Mouse (Mus musculus): ENCODE measurements at regions not wholly inside any gene's neighbourhood (a gene's known extent, or its start where the extent isn't known, plus 50 kb on each side); places are given as distances from the start of the nearest gene placed in this dataset.

DNA sequence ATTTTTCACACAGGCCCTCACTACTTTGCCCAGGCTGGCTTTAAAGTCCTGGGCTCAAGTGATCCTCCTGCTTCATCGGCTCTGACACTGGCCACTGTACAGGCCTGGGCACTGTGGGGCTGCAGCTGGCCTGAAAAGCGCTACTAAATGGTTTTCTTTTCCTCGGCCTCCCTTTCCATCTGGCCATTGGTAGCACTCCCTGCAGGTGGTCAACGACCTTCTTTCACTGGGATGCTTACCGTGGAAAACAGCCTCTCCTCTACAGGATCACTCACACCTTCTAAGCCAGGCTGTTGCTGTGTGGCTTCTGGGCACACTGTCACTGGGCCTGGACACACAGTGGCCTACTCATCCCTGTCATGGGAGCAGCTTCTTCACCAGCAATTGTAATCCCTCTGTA is 298.5 kb upstream of the 4930535I16Rik start:
- intact Hi-C loops (cut with DNase I): no loop called here
- DNase-seq (ENCODE audit: extremely low spot score in 1 of 2, low spot score in 2 of 2): no peak

DNA sequence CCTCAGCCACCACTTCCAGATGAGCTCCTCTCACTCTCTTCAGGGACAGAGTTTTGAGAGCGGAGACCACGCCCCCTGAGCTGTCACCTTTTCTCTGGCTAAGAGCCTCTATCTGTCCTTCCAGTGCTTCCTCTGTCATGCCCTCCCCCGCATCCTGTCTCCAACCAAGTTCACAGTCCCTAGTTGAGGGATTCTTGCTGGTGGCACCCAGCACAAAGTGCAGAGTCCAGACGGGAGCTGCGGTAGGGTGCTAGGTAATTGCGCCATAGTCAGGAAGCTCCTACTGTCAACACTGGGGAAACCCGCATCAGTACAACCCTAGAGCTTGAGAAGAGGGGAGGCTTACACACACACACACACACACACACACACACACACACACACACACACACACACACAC is 297.3 kb upstream of the 4930535I16Rik start:
- intact Hi-C loops (cut with DNase I): no loop called here
- no peak for DNase-seq (ENCODE audit: extremely low spot score in 1 of 2, low spot score in 2 of 2)

DNA sequence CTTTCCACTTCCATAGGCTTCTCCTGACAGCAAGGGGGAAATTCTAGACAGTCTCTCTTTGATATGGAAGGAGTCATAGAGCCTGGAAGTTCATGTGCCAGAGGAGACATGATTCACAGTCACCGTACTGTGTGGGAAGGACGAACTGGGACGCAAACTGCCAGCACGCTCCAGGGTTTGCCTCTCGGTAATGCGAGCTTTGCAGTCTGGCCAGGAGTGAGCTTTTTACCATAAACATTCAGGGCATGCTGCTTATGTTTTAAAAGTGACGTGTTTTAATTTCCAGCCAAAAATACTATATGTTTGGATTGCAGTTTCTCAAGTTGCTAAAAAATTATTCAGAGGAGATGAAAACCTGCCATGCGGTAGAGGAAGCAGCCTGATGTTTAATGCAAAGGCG is 292.3 kb upstream of the 4930535I16Rik start:
- DNase-seq (ENCODE audit: extremely low spot score in 1 of 2, low spot score in 2 of 2): peak in 1 of 2 experiments; percentile 58
- intact Hi-C loops (cut with DNase I): no loop called here

DNA sequence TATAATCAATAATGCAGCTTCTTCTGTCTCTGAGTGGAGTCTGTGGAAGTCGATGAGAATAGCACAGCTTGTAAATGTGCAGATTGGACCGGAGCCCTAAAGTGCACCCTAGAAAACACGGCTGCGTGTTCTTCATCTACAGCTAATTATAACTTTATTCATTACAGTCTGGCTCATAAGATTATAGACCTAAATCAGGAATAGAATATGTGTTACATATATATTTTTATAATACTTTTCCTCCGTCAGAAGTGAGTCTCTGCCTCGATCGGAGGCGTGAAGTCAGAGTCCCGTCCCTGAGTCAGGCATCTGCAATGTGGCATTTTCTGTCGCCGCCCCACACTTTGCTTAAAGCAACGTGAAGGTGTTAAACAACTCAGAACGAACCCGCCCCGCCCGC is 288.7 kb upstream of the 4930535I16Rik start:
- intact Hi-C loops (cut with DNase I): loop anchor here (10.0 kb wide), 1 partner anchor 368 kb away; no protein-coding TSS in a partner anchor
- peak; percentile 42 to 76 for DNase-seq (ENCODE audit: extremely low spot score in 1 of 2, low spot score in 2 of 2)

DNA sequence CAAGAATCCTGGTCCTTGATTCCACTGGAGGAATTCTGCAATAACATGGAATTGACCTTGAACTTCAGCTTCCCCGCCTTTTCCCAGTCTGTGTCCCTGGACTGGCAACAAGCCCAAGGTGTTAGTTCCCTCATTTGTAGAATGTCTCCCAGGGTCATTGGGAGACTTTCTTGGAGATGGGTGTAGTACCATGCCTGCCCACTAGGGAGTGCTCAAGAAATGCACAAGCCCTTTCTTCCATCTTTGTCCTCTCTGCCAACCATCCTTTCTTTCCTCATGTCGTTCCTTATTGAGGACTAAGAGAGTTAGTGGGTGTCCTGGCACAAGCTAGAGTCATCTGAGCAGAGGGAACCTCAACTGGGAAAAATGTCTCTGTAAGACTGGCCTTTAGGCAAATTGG is 285.9 kb upstream of the 4930535I16Rik start:
- intact Hi-C loops (cut with DNase I): loop anchor here (5.0 to 10.0 kb wide), 2 partner anchors 61 to 371 kb away; no protein-coding TSS in a partner anchor
- no peak for DNase-seq (ENCODE audit: extremely low spot score in 1 of 2, low spot score in 2 of 2)

DNA sequence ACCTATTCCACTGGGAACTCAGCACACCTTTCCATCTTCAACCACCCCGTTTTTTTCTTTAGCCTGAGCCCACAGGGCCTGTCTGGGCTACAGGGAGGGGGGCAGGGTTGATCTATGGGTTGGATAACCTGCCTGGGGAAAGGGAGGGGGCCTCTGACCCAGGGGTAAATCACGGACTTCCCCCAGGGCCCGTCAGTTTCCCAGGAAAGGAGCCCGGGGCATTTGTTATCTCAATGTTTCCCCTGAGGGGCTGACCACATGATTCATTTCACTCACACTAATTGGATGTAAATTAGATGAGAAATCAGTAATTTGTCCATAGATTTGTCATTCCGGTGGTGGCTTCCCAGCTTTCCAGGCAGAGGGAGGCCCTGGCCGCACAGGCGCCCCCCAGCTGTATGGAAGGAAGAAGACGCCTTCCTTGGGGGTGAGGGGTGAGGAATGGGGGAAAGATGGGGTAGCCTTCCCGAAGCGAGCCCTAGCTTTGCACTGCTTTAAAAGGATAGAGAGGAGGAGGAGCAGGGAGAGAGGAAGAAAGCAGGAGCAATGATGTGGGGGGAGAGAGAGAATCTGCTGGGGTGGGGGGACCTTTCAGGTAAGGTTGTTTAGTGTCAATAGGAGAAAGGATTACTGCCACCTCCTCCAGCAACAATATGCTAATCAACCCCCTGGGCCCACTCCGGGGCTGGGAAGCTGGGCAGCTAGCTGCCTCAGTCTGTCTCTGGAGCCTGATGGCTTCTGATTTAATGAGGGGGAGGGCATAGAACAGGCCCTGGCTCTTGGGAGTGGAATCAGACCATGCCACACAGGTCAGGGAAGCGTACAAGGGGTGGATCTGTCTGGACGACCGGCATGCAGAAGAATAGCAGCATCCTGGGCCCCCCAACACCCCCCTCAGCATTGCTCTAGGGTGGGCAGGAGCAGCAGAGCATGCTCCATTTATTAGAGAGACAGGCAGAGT is 282.3 kb upstream of the 4930535I16Rik start:
- no peak for DNase-seq (ENCODE audit: extremely low spot score in 1 of 2, low spot score in 2 of 2)
- intact Hi-C loops (cut with DNase I): loop anchor here (5.0 to 10.0 kb wide), 4 partner anchors 58 to 375 kb away; no protein-coding TSS in a partner anchor

DNA sequence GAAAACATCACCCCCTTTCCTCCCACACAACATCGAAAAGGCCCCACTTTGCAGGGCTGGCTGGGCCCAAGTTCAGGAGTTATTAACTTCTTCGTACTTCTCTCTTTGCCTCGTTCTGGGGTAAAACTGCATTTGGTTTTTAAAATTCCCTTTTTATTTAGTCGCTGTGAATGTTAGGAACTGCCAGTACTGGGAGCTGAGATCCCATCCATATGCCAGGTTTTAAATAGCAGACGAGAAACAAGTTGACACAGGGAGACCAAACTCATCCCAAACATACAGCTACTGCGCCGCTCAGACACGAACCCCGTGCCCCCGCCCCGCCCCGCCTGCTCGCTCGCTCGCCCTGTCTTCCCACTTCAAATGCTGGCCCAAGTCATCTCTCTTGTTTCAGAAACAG is 281.0 kb upstream of the 4930535I16Rik start:
- intact Hi-C loops (cut with DNase I): loop anchor here (5.0 kb wide), 2 partner anchors 198 to 242 kb away; no protein-coding TSS in a partner anchor
- peak in 1 of 2 experiments; percentile 44 for DNase-seq (ENCODE audit: extremely low spot score in 1 of 2, low spot score in 2 of 2)

DNA sequence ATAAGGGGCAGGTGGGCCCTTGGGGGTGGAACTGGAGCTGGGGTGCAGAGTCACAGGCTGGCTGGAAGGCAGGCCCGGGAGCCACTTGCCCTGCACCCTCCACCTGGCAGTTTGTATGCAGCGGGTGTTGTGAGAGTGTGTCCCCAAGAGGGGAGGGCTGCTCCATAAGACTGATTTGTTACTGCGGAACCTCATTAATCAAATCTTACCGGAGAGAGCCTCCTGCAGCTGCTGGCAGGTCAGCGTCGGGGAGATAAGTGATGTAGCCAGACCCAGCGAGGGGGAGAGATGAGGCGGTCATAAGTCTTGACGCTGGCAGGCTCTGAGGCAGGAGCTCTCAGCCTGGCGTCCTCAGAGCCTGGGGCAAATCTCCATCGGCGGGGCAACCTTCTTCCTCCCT is 278.9 kb upstream of the 4930535I16Rik start:
- intact Hi-C loops (cut with DNase I): loop anchor here (5.0 kb wide), 2 partner anchors 201 to 239 kb away; no protein-coding TSS in a partner anchor
- DNase-seq (ENCODE audit: extremely low spot score in 1 of 2, low spot score in 2 of 2): no peak

DNA sequence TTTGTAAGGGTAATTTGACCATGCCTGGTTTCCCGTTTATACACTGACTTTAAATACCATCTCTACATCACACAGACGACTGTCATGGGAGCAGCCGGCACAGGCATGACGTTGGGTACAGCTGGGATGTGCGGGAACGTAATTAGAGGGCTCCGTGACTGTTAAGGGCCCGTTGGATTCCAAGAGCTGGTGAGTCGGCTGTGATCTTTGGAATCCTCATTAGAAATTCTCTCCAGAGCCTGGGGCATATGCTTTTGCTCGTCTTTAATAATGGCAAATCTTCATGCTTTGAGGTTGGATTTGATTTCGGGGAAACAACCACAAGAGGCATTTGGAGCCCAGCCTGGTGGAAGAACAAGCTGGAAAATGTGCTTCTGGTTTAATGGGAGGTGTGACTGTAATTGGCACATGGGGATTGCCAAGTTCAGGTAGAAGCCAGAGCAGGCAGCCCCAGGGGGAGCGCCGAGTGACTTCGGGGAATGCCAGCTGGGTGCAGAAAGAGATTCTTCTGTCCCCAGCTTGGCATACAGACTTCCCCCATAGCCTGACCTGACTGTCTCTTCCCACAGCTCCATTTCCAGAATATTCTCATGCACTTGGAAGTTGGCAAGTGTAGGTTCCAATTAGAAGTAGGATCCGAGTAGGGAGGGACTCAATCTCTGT is 275.4 kb upstream of the 4930535I16Rik start:
- no peak for DNase-seq (ENCODE audit: extremely low spot score in 1 of 2, low spot score in 2 of 2)
- intact Hi-C loops (cut with DNase I): no loop called here

DNA sequence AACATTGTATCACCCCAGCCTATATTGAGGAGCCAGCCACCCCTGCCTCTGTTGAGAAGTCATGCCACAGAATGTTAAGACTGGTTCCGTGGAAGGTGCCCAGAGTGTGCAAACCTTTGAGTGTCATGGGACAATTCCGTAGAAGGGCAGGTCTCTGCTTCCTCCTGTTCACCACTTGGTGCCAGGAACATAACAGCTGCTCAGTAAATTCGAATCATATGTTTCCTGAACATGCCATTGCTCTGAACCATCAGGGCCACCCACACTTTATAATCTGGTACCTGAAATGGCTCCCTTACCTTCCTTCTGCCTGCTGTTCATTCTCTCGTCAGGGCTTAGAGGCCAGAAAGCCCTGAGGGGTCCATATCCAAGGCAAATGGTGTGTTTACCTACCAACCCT is 273.0 kb upstream of the 4930535I16Rik start:
- no peak for DNase-seq (ENCODE audit: extremely low spot score in 1 of 2, low spot score in 2 of 2)
- intact Hi-C loops (cut with DNase I): no loop called here

DNA sequence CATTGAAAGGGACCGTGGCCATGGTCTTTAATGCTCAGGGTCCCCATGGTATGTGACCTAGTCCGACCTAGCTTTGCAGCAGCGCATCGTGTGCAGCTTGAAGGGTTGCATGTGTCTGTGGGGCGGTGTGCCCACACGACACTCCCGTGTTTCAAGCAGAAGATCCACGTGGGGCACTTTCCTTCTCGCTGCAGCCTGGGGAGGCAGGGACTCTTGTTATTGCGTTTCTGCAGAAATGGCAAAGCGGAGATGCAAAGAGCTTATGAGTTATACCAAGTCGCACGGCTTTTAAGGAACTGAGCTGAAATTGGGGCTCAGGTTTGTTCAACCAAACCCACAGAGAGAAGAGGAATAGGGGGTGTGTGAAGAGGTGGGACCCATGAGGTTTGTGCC is 272.2 kb upstream of the 4930535I16Rik start:
- no peak for DNase-seq (ENCODE audit: extremely low spot score in 1 of 2, low spot score in 2 of 2)
- intact Hi-C loops (cut with DNase I): no loop called here

DNA sequence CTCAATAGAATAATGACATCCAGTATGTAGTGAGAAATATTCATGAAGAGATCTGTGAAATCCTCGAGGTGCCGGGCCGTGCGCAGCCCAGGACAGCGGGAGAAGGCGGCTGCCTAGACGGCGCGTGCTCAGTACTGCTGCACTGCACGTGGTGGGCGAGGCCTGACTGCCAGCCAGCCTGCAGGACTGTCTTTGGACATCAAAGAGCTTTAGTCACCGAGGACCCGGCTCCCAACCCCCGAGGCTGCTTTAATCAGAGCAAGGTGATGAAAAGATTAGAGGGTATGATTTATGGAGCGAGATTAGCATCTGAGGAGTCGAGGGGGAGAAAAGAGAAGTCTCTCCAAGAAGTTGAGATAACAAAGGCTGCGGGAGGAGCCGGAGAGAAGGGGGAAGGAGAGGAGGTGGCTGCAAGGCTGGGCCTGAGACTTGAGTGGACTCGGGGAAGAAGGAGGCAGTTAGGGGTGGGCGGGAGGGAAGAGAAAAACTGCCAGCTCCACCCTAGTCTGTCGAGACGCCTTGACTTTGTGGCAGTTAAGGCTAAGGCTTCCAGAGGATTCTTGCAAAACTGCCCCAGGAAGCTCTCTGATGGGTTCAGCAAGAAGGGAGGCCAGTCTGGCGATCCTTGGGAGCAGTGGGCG is 271.6 kb upstream of the 4930535I16Rik start:
- intact Hi-C loops (cut with DNase I): no loop called here
- DNase-seq (ENCODE audit: extremely low spot score in 1 of 2, low spot score in 2 of 2): peak in 1 of 2 experiments; percentile 52

DNA sequence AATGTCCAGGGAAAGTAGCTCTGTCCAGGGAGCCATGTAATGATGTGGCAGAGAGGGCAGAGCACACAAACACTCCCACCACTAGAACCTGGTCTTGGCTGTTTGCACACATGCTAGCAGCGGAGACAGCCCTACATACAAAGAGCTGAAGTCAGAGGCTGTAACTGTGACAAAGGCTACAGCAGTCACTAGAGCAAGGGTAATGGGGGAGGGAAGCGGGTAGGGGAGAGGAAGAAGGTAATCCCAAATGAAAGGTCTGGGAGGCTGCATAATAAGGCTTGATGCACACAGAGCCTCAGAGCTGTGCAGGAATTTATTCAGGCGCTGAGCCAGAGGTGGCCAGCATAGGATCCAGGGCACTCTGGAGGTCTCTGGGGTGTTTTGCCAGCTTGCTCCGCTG is 269.3 kb upstream of the 4930535I16Rik start:
- DNase-seq (ENCODE audit: extremely low spot score in 1 of 2, low spot score in 2 of 2): no peak
- intact Hi-C loops (cut with DNase I): no loop called here

DNA sequence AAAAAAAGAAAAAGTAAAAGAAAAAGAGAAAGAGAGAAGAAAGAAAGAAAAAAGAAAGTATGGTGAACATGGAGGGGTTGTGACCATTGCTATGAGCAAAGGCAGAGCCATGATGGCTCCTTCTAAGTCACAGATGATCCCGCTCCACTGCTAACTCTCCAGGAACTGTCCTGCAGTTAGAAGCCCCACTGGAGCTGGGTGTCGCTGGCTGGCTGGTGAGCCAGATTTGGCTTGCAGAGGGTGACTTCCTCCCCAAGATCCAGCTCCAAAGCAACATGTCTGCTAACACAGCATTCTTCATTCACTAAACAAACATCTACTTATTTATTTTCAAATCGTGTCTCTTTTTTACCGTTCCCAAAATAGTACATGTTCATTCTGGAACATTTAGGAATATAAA is 263.5 kb upstream of the 4930535I16Rik start:
- intact Hi-C loops (cut with DNase I): no loop called here
- DNase-seq (ENCODE audit: extremely low spot score in 1 of 2, low spot score in 2 of 2): no peak

DNA sequence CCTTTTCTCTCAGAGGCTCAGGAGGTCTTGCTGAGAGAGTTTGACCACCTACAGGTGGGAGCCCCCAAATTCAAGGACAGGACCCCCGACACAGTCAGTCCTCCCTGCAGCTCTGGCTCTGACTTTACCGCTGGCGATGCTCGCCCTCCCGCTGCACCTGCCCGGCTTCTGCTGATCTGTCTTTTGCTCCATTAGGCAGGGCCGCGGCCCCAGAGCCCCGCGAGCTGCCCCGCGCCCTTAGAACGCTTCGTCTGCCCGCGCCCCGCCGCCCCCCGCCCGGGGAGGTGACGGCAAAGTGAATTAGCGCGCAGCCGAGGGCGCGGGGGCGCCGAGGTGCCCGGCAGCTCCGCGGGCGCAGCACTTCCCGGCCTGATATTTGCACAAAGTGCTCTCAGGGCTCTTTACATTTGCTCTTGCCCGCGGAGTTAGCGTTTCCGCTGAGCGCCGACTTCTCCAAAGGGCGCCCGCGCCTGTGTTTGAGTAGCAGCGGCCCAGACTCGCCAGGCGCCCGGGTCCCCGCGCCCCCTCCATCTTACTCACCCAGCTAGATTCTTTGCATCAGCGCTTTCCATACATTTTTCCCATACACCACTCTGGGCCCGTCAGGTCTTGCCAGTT is 260.7 kb upstream of the 4930535I16Rik start:
- DNase-seq (ENCODE audit: extremely low spot score in 1 of 2, low spot score in 2 of 2): no peak
- intact Hi-C loops (cut with DNase I): no loop called here

DNA sequence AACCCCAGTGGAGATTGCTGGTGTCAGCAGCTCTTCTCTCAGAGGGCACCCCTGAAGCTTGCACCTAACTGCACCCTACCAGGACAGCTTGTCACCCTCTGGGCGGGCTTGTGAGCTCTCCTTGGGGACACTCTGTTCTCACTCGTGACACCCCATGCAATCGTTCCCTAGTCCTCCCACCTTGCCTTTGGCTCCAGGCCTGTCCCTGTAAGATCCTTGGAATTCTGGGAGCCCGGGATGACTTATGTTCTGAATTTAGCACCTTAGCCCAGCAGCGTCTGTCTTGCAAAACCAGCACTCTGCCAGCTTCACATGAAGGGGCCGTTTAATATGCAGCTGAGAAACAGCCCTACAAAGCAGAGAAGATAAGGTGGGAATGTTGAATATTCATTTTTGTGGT is 257.7 kb upstream of the 4930535I16Rik start:
- DNase-seq (ENCODE audit: extremely low spot score in 1 of 2, low spot score in 2 of 2): peak in 1 of 2 experiments; percentile 38
- intact Hi-C loops (cut with DNase I): no loop called here

DNA sequence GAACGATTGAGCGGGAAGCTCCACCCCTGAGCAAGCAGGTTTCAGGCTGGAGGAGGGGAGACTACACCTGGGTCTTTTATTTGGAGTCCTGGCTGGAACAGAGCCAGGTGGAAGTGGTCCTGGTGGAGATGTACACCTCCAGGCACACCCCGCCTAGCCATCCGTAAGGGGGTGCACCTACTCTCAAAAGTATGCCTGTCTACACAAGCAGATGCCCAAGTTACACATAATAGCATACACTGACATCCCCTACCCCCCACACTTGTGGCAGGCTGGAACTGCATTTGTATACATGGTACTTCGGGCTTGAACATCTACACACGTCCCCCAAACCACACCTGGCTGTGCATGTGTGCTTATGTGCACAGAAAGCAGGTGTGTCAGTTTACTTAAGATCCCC is 236.8 kb upstream of the 4930535I16Rik start:
- DNase-seq (ENCODE audit: extremely low spot score in 1 of 2, low spot score in 2 of 2): no peak
- intact Hi-C loops (cut with DNase I): no loop called here

DNA sequence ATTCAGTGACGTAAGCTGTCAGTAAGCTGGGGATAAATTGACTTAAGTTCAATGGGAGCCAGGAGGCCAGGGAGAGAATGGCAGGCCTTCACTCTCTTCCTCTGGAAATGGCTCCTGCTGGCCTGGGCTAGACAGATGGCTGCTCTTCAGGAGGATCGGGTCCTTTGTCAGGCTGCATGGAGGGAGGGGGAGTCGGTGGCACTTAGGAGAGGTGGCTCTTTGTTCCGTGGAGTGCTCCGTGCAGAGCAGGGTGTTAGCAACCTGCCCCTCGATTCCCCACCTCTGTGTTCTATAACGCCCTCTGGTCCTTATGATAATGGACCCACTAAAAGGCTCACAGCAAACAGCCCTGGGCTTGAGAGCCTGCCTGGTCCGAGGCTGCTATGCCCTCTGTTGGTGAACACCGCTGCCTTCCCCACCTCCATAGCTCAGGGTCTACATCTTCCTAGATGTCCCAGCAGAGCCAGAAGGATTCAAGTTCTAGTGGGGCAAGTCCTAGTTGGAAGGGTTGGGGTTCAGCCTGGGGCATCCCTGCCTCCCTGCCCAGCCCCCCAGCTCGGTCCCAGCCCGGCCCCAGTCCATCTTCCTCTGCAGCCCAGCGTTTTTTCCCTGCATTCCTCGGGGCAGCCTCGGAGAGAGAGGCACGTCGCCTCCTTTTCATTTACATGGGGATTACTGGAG is 232.1 kb upstream of the 4930535I16Rik start:
- DNase-seq (ENCODE audit: extremely low spot score in 1 of 2, low spot score in 2 of 2): no peak
- intact Hi-C loops (cut with DNase I): no loop called here

All from left cerebral cortex, postnatal 10 days (tissue).